Mouse (Mus musculus) heart, adult 11 months (tissue): Measurements from ENCODE around the gene Olfr142.
"Not testable (repeated sequence)": the region's sequence is repeated elsewhere in the genome, so short reads cannot be mapped to it uniquely, and the experiment has no call there.

Experiments used
- DNase-seq: peaks from one replicate; pipeline ENCODE4 v3.0.0; 2022

Gene Olfr142

GRCm38 (mm10) chr2:90257492-90257891 lies at the start of gene Olfr142:
Olfr142 (minus strand) TSS chr2:90257592.
- DNase-seq = no peak

- no peak for DNase-seq
These were observed 35.3 kb upstream of the Olfr142 start, which contains the start of gene Olfr1272 for GRCm38 (mm10) chr2:90292741-90293140. Olfr1272 (minus strand) TSS chr2:90292841.

- DNase-seq = no peak
These were observed 13.5 kb upstream of the Olfr142 start, which contains the start of gene Olfr1271 for GRCm38 (mm10) chr2:90270932-90271331. Olfr1271 (minus strand) TSS chr2:90271032.

- DNase-seq = not testable (repeated sequence)
These were observed 33.0 kb downstream of the Olfr142 start, which contains the start of gene Olfr1506 for GRCm38 (mm10) chr2:90224393-90224792. Olfr1506 (minus strand) TSS chr2:90224493.
